Mouse (Mus musculus): ENCODE results near the gene Hist2h2bb. TPM values are rescaled to one million over a fixed set of nuclear protein-coding genes. Genes with fewer than 3 reads are reported as not detected.
"Not testable (repeated sequence)": the region's sequence is repeated elsewhere in the genome, so short reads cannot be mapped to it uniquely, and the experiment has no call there.

The Hist2h2bb gene
- polyA plus RNA-seq, 1 experiment from 2014 or later = 13.0 TPM

GRCm38 (mm10) chr3:96289201-96289600 is 19.6 kb downstream of the Hist2h2bb start:
- WGBS = 60% methylated on average over 3 of the region's 3 CpGs
- Histone ChIP-seq H3K9ac (ENCODE audit: low read length) (no peak overlapping the region), H3K36me3 (ENCODE audit: control insufficient read depth, insufficient read depth, low read length) (no peaks in the 10 kb centered on the region), H3K9me3 (ENCODE audit: control insufficient read depth, low read length) (no peaks in the 10 kb centered on the region), H3K4me1 (replicated peaks; ENCODE audit: control insufficient read depth, insufficient read depth, low read length) (no peaks in the 10 kb centered on the region), H3K4me3 (ENCODE audit: low read length) (no peak overlapping the region), H3K27ac (ENCODE audit: low read length) (no peak overlapping the region), H3K27me3 (ENCODE audit: control insufficient read depth, insufficient read depth, low read depth, low read length) (peaks cover 2% of the 10 kb centered on the region), H3K4me2 (ENCODE audit: low read depth, low read length) (no peak overlapping the region)
- no peak for ATAC-seq (ENCODE audit: low read depth)

DNA sequence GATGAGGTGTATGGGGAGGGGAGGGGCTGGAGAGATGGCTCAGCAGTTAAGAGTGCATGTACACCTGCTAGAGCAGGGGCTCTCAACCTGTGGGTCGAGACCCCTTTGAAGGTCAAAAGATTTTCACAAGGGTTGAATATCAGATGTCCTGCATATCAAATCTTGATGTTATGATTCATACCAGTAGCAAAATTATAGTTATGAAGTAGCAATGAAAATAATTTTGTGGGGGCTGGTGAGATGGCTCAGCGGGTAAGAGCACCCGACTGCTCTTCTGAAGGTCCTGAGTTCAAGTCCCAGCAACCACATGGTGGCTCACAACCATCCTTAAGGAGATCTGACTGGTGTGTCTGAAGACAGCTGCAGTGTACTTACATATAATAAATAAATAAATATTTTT is 21.2 kb downstream of the Hist2h2bb start:
- not testable (repeated sequence) for H3K4me1 ChIP-seq (replicated peaks; ENCODE audit: control insufficient read depth, insufficient read depth, low read length); H3K27ac ChIP-seq (ENCODE audit: low read length); ATAC-seq (ENCODE audit: low read depth); H3K4me2 ChIP-seq (ENCODE audit: low read depth, low read length); H3K4me3 ChIP-seq (ENCODE audit: low read length); H3K9ac ChIP-seq (ENCODE audit: low read length); H3K9me3 ChIP-seq (ENCODE audit: control insufficient read depth, low read length); H3K27me3 ChIP-seq (ENCODE audit: control insufficient read depth, insufficient read depth, low read depth, low read length); H3K36me3 ChIP-seq (ENCODE audit: control insufficient read depth, insufficient read depth, low read length)
- WGBS = 89% methylated on average over 3 of the region's 3 CpGs

GRCm38 (mm10) chr3:96292641-96293040 is 23.1 kb downstream of the Hist2h2bb start:
- Histone ChIP-seq H3K9ac (ENCODE audit: low read length) (no peak overlapping the region), H3K4me1 (replicated peaks; ENCODE audit: control insufficient read depth, insufficient read depth, low read length) (no peaks in the 10 kb centered on the region), H3K36me3 (ENCODE audit: control insufficient read depth, insufficient read depth, low read length) (no peaks in the 10 kb centered on the region), H3K27ac (ENCODE audit: low read length) (no peak overlapping the region), H3K9me3 (ENCODE audit: control insufficient read depth, low read length) (no peaks in the 10 kb centered on the region), H3K4me3 (ENCODE audit: low read length) (no peak overlapping the region), H3K4me2 (ENCODE audit: low read depth, low read length) (no peak overlapping the region), H3K27me3 (ENCODE audit: control insufficient read depth, insufficient read depth, low read depth, low read length) (no peaks in the 10 kb centered on the region)
- 48% methylated on average over 6 of the region's 6 CpGs for WGBS
- no peak for ATAC-seq (ENCODE audit: low read depth)

DNA sequence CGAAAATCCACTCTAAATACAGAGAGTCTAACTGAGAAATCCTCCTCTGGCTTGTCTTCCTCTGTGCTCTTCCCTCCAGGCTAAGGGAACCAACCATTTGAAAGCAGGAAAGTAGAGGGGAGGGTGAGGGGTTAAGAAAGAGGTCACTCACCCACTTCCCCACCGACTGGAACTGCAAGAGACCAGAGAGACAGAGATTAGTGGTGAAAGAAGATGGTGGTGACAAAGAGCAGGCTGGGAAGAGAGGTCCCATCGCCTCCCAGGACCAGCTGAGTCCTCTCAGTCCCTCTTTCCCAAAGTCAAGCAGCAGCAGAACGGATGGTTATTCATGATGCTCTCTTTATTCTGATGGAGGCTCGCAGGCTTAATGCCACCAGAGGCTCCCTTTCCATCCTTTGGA is 23.8 kb downstream of the Hist2h2bb start:
- Histone ChIP-seq H3K27me3 (ENCODE audit: control insufficient read depth, insufficient read depth, low read depth, low read length) (no peaks in the 10 kb centered on the region), H3K4me3 (ENCODE audit: low read length) (no peak overlapping the region), H3K27ac (ENCODE audit: low read length) (no peak overlapping the region), H3K9me3 (ENCODE audit: control insufficient read depth, low read length) (no peaks in the 10 kb centered on the region), H3K4me2 (ENCODE audit: low read depth, low read length) (no peak overlapping the region), H3K9ac (ENCODE audit: low read length) (no peak overlapping the region), H3K4me1 (replicated peaks; ENCODE audit: control insufficient read depth, insufficient read depth, low read length) (no peaks in the 10 kb centered on the region), H3K36me3 (ENCODE audit: control insufficient read depth, insufficient read depth, low read length) (no peaks in the 10 kb centered on the region)
- WGBS = 45% methylated on average over 5 of the region's 5 CpGs
- no peak for ATAC-seq (ENCODE audit: low read depth)

GRCm38 (mm10) chr3:96293787-96294186 is 24.2 kb downstream of the Hist2h2bb start, which contains the start of gene Fcgr1:
Gene Fcgr1, minus strand, starts transcription at chr3:96293969.
- 73% methylated on average over 4 of the region's 4 CpGs for WGBS
- Histone ChIP-seq H3K27ac (ENCODE audit: low read length) (no peak within 1 kb of the TSS), H3K4me3 (ENCODE audit: low read length) (no peak within 1 kb of the TSS), H3K9ac (ENCODE audit: low read length) (no peak within 1 kb of the TSS), H3K36me3 (ENCODE audit: control insufficient read depth, insufficient read depth, low read length) (no peaks in the 10 kb centered on the region), H3K9me3 (ENCODE audit: control insufficient read depth, low read length) (no peaks in the 10 kb centered on the region), H3K4me1 (replicated peaks; ENCODE audit: control insufficient read depth, insufficient read depth, low read length) (no peaks in the 10 kb centered on the region), H3K4me2 (ENCODE audit: low read depth, low read length) (no peak within 1 kb of the TSS), H3K27me3 (ENCODE audit: control insufficient read depth, insufficient read depth, low read depth, low read length) (no peaks in the 10 kb centered on the region)
- no peak for ATAC-seq (ENCODE audit: low read depth)

GRCm38 (mm10) chr3:96298360-96298759 is 28.8 kb downstream of the Hist2h2bb start:
- no peak overlapping the region for H3K27ac ChIP-seq (ENCODE audit: low read length)
- no peak overlapping the region for H3K4me3 ChIP-seq (ENCODE audit: low read length)
- no peaks in the 10 kb centered on the region for H3K4me1 ChIP-seq (replicated peaks; ENCODE audit: control insufficient read depth, insufficient read depth, low read length)
- no peak overlapping the region for H3K4me2 ChIP-seq (ENCODE audit: low read depth, low read length)
- no peaks in the 10 kb centered on the region for H3K36me3 ChIP-seq (ENCODE audit: control insufficient read depth, insufficient read depth, low read length)
- no peak overlapping the region for H3K9ac ChIP-seq (ENCODE audit: low read length)
- H3K9me3 ChIP-seq (ENCODE audit: control insufficient read depth, low read length) = no peaks in the 10 kb centered on the region
- 78% methylated on average over 4 of the region's 4 CpGs for WGBS
- H3K27me3 ChIP-seq (ENCODE audit: control insufficient read depth, insufficient read depth, low read depth, low read length) = no peaks in the 10 kb centered on the region
- no peak for ATAC-seq (ENCODE audit: low read depth)

DNA sequence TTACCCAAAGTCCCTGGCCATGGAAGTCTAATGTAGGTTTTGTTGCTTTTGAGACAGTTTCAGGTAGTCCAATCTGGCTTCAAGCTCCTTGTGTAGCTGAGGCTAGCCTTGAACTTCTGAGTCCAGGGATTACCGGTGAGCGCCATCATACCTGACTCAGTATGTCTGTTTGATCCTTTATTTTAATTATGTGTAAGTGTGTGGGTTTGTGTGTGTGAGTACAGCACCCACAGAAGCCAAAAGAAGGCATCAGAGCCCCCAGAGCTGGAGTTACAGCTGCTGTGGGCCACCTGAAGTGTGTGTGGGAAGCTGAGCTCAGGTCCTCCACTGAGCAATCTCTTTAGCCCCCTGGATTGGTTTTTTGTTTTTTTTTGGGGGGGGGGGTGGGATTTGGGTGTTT is 30.0 kb downstream of the Hist2h2bb start:
- Histone ChIP-seq H3K4me3 (ENCODE audit: low read length) (no peak overlapping the region), H3K9me3 (ENCODE audit: control insufficient read depth, low read length) (no peaks in the 10 kb centered on the region), H3K4me2 (ENCODE audit: low read depth, low read length) (no peak overlapping the region), H3K27ac (ENCODE audit: low read length) (no peak overlapping the region), H3K9ac (ENCODE audit: low read length) (no peak overlapping the region), H3K4me1 (replicated peaks; ENCODE audit: control insufficient read depth, insufficient read depth, low read length) (no peaks in the 10 kb centered on the region), H3K27me3 (ENCODE audit: control insufficient read depth, insufficient read depth, low read depth, low read length) (no peaks in the 10 kb centered on the region), H3K36me3 (ENCODE audit: control insufficient read depth, insufficient read depth, low read length) (no peaks in the 10 kb centered on the region)
- 90% methylated on average over 2 of the region's 2 CpGs for WGBS
- no peak for ATAC-seq (ENCODE audit: low read depth)

DNA sequence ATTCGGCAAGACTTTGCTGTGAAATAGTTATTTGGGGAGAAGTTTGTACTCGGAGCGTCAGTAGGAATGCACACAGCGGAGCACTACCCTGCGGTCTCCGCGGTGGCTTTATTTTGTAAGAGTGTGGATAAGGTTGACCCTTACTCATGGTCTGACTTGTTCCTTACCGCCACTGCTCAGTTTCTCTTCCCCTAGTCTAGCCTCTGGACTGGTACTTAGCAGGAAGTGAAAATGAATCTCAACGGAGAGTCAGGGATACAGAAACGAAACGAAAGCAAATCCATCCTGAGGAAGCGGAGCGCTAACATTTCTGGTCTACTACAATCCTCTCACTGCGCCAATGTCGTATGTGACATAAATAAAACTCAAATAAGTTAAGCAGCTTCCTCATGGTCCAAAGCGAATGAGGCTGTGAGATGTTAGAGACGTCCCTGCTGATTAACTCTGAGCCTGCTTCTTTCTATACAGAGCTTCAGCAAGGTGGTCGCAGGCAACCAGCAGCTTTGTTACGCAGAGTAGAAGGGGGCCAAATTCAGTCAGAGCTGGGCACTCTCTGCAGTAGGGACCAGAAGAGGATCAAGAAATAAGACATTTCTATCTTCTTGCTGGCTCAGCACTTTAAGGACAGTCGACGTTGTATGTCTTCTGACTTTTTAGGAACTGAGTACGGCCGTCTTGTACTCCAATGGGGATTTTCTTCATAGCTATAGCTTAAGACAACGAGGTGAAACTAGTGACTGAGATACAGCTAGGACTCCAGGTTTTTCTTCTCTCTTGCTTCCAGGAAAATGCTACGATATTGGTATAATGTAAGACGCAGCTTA is 31.4 kb downstream of the Hist2h2bb start:
- H3K4me3 ChIP-seq (ENCODE audit: low read length) = peak overlapping the region; percentile 41
- peak overlapping the region; percentile 35 for H3K9ac ChIP-seq (ENCODE audit: low read length)
- peak overlapping the region; percentile 48 for H3K4me2 ChIP-seq (ENCODE audit: low read depth, low read length)
- ATAC-seq (ENCODE audit: low read depth) = no peak
- H3K4me1 ChIP-seq (replicated peaks; ENCODE audit: control insufficient read depth, insufficient read depth, low read length) = no peaks in the 10 kb centered on the region
- no peaks in the 10 kb centered on the region; the same call in 1 of the 2 replicates for H3K27me3 ChIP-seq (ENCODE audit: control insufficient read depth, insufficient read depth, low read depth, low read length)
- 58% methylated on average over 26 of the region's 26 CpGs for WGBS
- H3K27ac ChIP-seq (ENCODE audit: low read length) = no peak overlapping the region
- H3K36me3 ChIP-seq (ENCODE audit: control insufficient read depth, insufficient read depth, low read length) = no peaks in the 10 kb centered on the region
- H3K9me3 ChIP-seq (ENCODE audit: control insufficient read depth, low read length) = no peaks in the 10 kb centered on the region

GRCm38 (mm10) chr3:96302076-96302475 is 32.5 kb downstream of the Hist2h2bb start:
- no peaks in the 10 kb centered on the region; the same call in 1 of the 2 replicates for H3K27me3 ChIP-seq (ENCODE audit: control insufficient read depth, insufficient read depth, low read depth, low read length)
- 88% methylated on average over 5 of the region's 5 CpGs for WGBS
- H3K4me2 ChIP-seq (ENCODE audit: low read depth, low read length) = no peak overlapping the region
- no peaks in the 10 kb centered on the region for H3K9me3 ChIP-seq (ENCODE audit: control insufficient read depth, low read length)
- no peak overlapping the region for H3K9ac ChIP-seq (ENCODE audit: low read length)
- H3K27ac ChIP-seq (ENCODE audit: low read length) = no peak overlapping the region
- ATAC-seq (ENCODE audit: low read depth) = no peak
- no peaks in the 10 kb centered on the region for H3K4me1 ChIP-seq (replicated peaks; ENCODE audit: control insufficient read depth, insufficient read depth, low read length)
- no peak overlapping the region for H3K4me3 ChIP-seq (ENCODE audit: low read length)
- H3K36me3 ChIP-seq (ENCODE audit: control insufficient read depth, insufficient read depth, low read length) = no peaks in the 10 kb centered on the region

All from lung, embryonic 16.5 days (tissue).